Mouse (Mus musculus): Measurements from ENCODE around the gene Gm20388. TPM values are rescaled to one million over a fixed set of nuclear protein-coding genes. Genes with fewer than 3 reads are reported as not detected.

Gene Gm20388
- total and polyA plus RNA-seq, 3 experiments, result 0.02 to 0.05 TPM; not detected in 1

GRCm38 (mm10) chr8:120376215-120376614 lies 465.6 kb downstream of the Gm20388 start:
- peaks cover 75% of the 10 kb centered on the region for H3K4me1 ChIP-seq (ENCODE audit: insufficient read depth, low read depth, low read length)
- H3K4me3 ChIP-seq (ENCODE audit: low read depth, low read length), result no peak overlapping the region
- no peak for ATAC-seq (ENCODE audit: extremely low read depth, insufficient number of reproducible peaks, low FRiP score, poor library complexity, severe bottlenecking)
- no peak for DNase-seq (ENCODE audit: low spot score)
- H3K27me3 ChIP-seq (ENCODE audit: insufficient read depth, low read length), result peaks cover 84% of the 10 kb centered on the region
- H3K9me3 ChIP-seq (replicated peaks), result peaks cover 14% of the 10 kb centered on the region
- TF ChIP-seq GATA2 (IDR thresholded peaks at IDR 0.05; ENCODE audit: borderline replicate concordance, low read depth, low read length), result no peak
- TF ChIP-seq POLR2AphosphoS5 (IDR thresholded peaks at IDR 0.05; ENCODE audit: insufficient replicate concordance, low read depth, low read length), result no peak
- TF ChIP-seq GATA1 (IDR thresholded peaks at IDR 0.05; ENCODE audit: borderline replicate concordance, low read length), result no peak
- TF ChIP-seq TAL1 (conservative IDR thresholded peaks at IDR 0.05; ENCODE audit: low read depth, low read length), result no peak
- TF ChIP-seq CTCF (IDR thresholded peaks at IDR 0.05; ENCODE audit: low read depth, low read length), result no peak
- H3K36me3 ChIP-seq (replicated peaks), result no peaks in the 10 kb centered on the region

- peaks cover 12% of the 10 kb centered on the region for H3K9me3 ChIP-seq (replicated peaks)
- no peaks in the 10 kb centered on the region for H3K36me3 ChIP-seq (replicated peaks)
- ATAC-seq (ENCODE audit: extremely low read depth, insufficient number of reproducible peaks, low FRiP score, poor library complexity, severe bottlenecking) (no peak), DNase-seq (ENCODE audit: low spot score) (no peak)
- H3K4me3 ChIP-seq (ENCODE audit: low read depth, low read length), result peak overlapping the region; percentile 1; the same call in 1 of the 2 replicates
- H3K4me1 ChIP-seq (ENCODE audit: insufficient read depth, low read depth, low read length), result peaks cover 66% of the 10 kb centered on the region
- TF ChIP-seq TAL1 (conservative IDR thresholded peaks at IDR 0.05; ENCODE audit: low read depth, low read length) (no peak), GATA1 (IDR thresholded peaks at IDR 0.05; ENCODE audit: borderline replicate concordance, low read length) (no peak), POLR2AphosphoS5 (IDR thresholded peaks at IDR 0.05; ENCODE audit: insufficient replicate concordance, low read depth, low read length) (no peak), CTCF (IDR thresholded peaks at IDR 0.05; ENCODE audit: low read depth, low read length) (no peak), GATA2 (IDR thresholded peaks at IDR 0.05; ENCODE audit: borderline replicate concordance, low read depth, low read length) (no peak)
- peaks cover 92% of the 10 kb centered on the region for H3K27me3 ChIP-seq (ENCODE audit: insufficient read depth, low read length)
These were observed 466.5 kb downstream of the Gm20388 start for GRCm38 (mm10) chr8:120376847-120377802.

- Histone ChIP-seq H3K9me3 (replicated peaks) (peaks cover 6% of the 10 kb centered on the region), H3K36me3 (replicated peaks) (no peaks in the 10 kb centered on the region), H3K4me3 (ENCODE audit: low read depth, low read length) (no peak overlapping the region; the same call in 1 of the 2 replicates), H3K4me1 (ENCODE audit: insufficient read depth, low read depth, low read length) (peaks cover 62% of the 10 kb centered on the region), H3K27me3 (ENCODE audit: insufficient read depth, low read length) (peaks cover 97% of the 10 kb centered on the region)
- ATAC-seq (ENCODE audit: extremely low read depth, insufficient number of reproducible peaks, low FRiP score, poor library complexity, severe bottlenecking) (no peak), DNase-seq (ENCODE audit: low spot score) (no peak)
- TF ChIP-seq POLR2AphosphoS5 (IDR thresholded peaks at IDR 0.05; ENCODE audit: insufficient replicate concordance, low read depth, low read length) (no peak), GATA2 (IDR thresholded peaks at IDR 0.05; ENCODE audit: borderline replicate concordance, low read depth, low read length) (no peak), TAL1 (conservative IDR thresholded peaks at IDR 0.05; ENCODE audit: low read depth, low read length) (no peak), GATA1 (IDR thresholded peaks at IDR 0.05; ENCODE audit: borderline replicate concordance, low read length) (no peak), CTCF (IDR thresholded peaks at IDR 0.05; ENCODE audit: low read depth, low read length) (no peak)
These were observed 467.2 kb downstream of the Gm20388 start for GRCm38 (mm10) chr8:120377803-120378189.

- H3K27me3 ChIP-seq (ENCODE audit: insufficient read depth, low read length), result peaks cover 97% of the 10 kb centered on the region
- TF ChIP-seq CTCF (IDR thresholded peaks at IDR 0.05; ENCODE audit: low read depth, low read length) (no peak), POLR2AphosphoS5 (IDR thresholded peaks at IDR 0.05; ENCODE audit: insufficient replicate concordance, low read depth, low read length) (no peak), GATA1 (IDR thresholded peaks at IDR 0.05; ENCODE audit: borderline replicate concordance, low read length) (no peak), TAL1 (conservative IDR thresholded peaks at IDR 0.05; ENCODE audit: low read depth, low read length) (no peak), GATA2 (IDR thresholded peaks at IDR 0.05; ENCODE audit: borderline replicate concordance, low read depth, low read length) (no peak)
- no peaks in the 10 kb centered on the region for H3K36me3 ChIP-seq (replicated peaks)
- no peak overlapping the region for H3K4me3 ChIP-seq (ENCODE audit: low read depth, low read length)
- ATAC-seq (ENCODE audit: extremely low read depth, insufficient number of reproducible peaks, low FRiP score, poor library complexity, severe bottlenecking) (no peak), DNase-seq (ENCODE audit: low spot score) (no peak)
- peaks cover under 1% of the 10 kb centered on the region; the same call in 1 of the 2 replicates for H3K9me3 ChIP-seq (replicated peaks)
- H3K4me1 ChIP-seq (ENCODE audit: insufficient read depth, low read depth, low read length), result peaks cover 59% of the 10 kb centered on the region
These were observed 467.7 kb downstream of the Gm20388 start for GRCm38 (mm10) chr8:120378306-120378705.

GRCm38 (mm10) chr8:120379015-120379414 lies 468.4 kb downstream of the Gm20388 start:
- H3K4me1 ChIP-seq (ENCODE audit: insufficient read depth, low read depth, low read length), result peaks cover 52% of the 10 kb centered on the region
- ATAC-seq (ENCODE audit: extremely low read depth, insufficient number of reproducible peaks, low FRiP score, poor library complexity, severe bottlenecking) (no peak), DNase-seq (ENCODE audit: low spot score) (no peak)
- H3K4me3 ChIP-seq (ENCODE audit: low read depth, low read length), result no peak overlapping the region
- TF ChIP-seq GATA2 (IDR thresholded peaks at IDR 0.05; ENCODE audit: borderline replicate concordance, low read depth, low read length), result no peak
- no peak for TF ChIP-seq POLR2AphosphoS5 (IDR thresholded peaks at IDR 0.05; ENCODE audit: insufficient replicate concordance, low read depth, low read length)
- TF ChIP-seq TAL1 (conservative IDR thresholded peaks at IDR 0.05; ENCODE audit: low read depth, low read length), result no peak
- TF ChIP-seq GATA1 (IDR thresholded peaks at IDR 0.05; ENCODE audit: borderline replicate concordance, low read length), result no peak
- no peak for TF ChIP-seq CTCF (IDR thresholded peaks at IDR 0.05; ENCODE audit: low read depth, low read length)
- H3K27me3 ChIP-seq (ENCODE audit: insufficient read depth, low read length), result peaks cover 97% of the 10 kb centered on the region
- no peaks in the 10 kb centered on the region for H3K36me3 ChIP-seq (replicated peaks)
- H3K9me3 ChIP-seq (replicated peaks), result no peaks in the 10 kb centered on the region

- Histone ChIP-seq H3K27me3 (ENCODE audit: insufficient read depth, low read length) (peaks cover 87% of the 10 kb centered on the region), H3K36me3 (replicated peaks) (no peaks in the 10 kb centered on the region), H3K4me1 (ENCODE audit: insufficient read depth, low read depth, low read length) (peaks cover 26% of the 10 kb centered on the region), H3K9me3 (replicated peaks) (peaks cover 9% of the 10 kb centered on the region), H3K4me3 (ENCODE audit: low read depth, low read length) (no peak overlapping the region)
- no peak for ATAC-seq (ENCODE audit: extremely low read depth, insufficient number of reproducible peaks, low FRiP score, poor library complexity, severe bottlenecking)
- TF ChIP-seq GATA1 (IDR thresholded peaks at IDR 0.05; ENCODE audit: borderline replicate concordance, low read length), result no peak
- no peak for TF ChIP-seq TAL1 (conservative IDR thresholded peaks at IDR 0.05; ENCODE audit: low read depth, low read length)
- TF ChIP-seq GATA2 (IDR thresholded peaks at IDR 0.05; ENCODE audit: borderline replicate concordance, low read depth, low read length), result no peak
- TF ChIP-seq CTCF (IDR thresholded peaks at IDR 0.05; ENCODE audit: low read depth, low read length), result no peak
- TF ChIP-seq POLR2AphosphoS5 (IDR thresholded peaks at IDR 0.05; ENCODE audit: insufficient replicate concordance, low read depth, low read length), result no peak
- no peak for DNase-seq (ENCODE audit: low spot score)
These were observed 471.2 kb downstream of the Gm20388 start for GRCm38 (mm10) chr8:120381865-120382264.

Measured in G1E (cell line).